Mouse (Mus musculus) duodenum, adult 2 months (tissue): Measurements from ENCODE around the gene Milr1. TPM values are rescaled to one million over a fixed set of nuclear protein-coding genes. Genes with fewer than 3 reads are reported as not detected.

ENCODE experiments used
- polyA plus RNA-seq: library from polyadenylated mRNA; depleted of rRNA; stranded (reverse); fragments of >200 nt; gene quantifications from 2 replicates; pipeline ENCODE4 v1.2.3, GENCODE M21; 2012; ENCODE audit warnings: low replicate concordance; rRNA removed

Milr1 gene
- polyA plus RNA-seq: 0.33 and 0.36 TPM in 2 replicates

GRCm38 (mm10) chr11:106751039-106752018, at the start of gene Milr1:
Gene Milr1, plus strand, starts transcription at chr11:106751226.

GRCm38 (mm10) chr11:106750121-106750751, 790 bp upstream of the Milr1 start, which contains the start of gene Pecam1:
Gene Pecam1, minus strand, starts transcription at chr11:106750628.

GRCm38 (mm10) chr11:106779388-106780088, 28.5 kb downstream of the Milr1 start, which contains the start of gene Polg2:
Gene Polg2, minus strand, starts transcription at chr11:106779537.

GRCm38 (mm10) chr11:106788775-106789459, 37.9 kb downstream of the Milr1 start, which contains the start of the genes Ddx5 and Cep95:
Gene Ddx5, minus strand, starts transcription at chr11:106789185.
Gene Cep95, plus strand, starts transcription at chr11:106789252.

Other genes with a start within 250 kb of the Milr1 start
- 9.4 and 10.7 TPM in 2 replicates for gene Tex2, start 137.8 kb upstream of the Milr1 start, polyA plus RNA-seq
- gene Pecam1, start 598 bp upstream of the Milr1 start, polyA plus RNA-seq: 4.8 and 5.2 TPM in 2 replicates
- gene Polg2, start 28.3 kb downstream of the Milr1 start, polyA plus RNA-seq: 7.7 and 22.0 TPM in 2 replicates
- 305 and 1,134 TPM in 2 replicates for gene Ddx5, start 38.0 kb downstream of the Milr1 start, polyA plus RNA-seq
- gene Cep95, start 38.0 kb downstream of the Milr1 start, polyA plus RNA-seq: 0.47 TPM in 2 replicates
- gene Smurf2, start 169.5 kb downstream of the Milr1 start, polyA plus RNA-seq: 4.1 TPM in 2 replicates
- 3.9 and 13.8 TPM in 2 replicates for gene Kpna2, start 248.3 kb downstream of the Milr1 start, polyA plus RNA-seq